Mouse (Mus musculus): ENCODE results near the gene Ctxn1. TPM values are rescaled to one million over a fixed set of nuclear protein-coding genes. Genes with fewer than 3 reads are reported as not detected.
A peak's percentile ranks its signal among the peaks of the same experiment; 100 is the strongest.

Ctxn1 gene
- total and polyA plus RNA-seq, 3 experiments: 0.58 to 5.6 TPM; not detected in 1

- TF ChIP-seq MYB (IDR thresholded peaks at IDR 0.05; ENCODE audit: low read depth, low read length): no peak
- TF ChIP-seq ZNF384 (IDR thresholded peaks at IDR 0.05; ENCODE audit: low read depth, low read length): peak; percentile 98
- 0 out of 2 replicates have a peak, but pooled peaks have one; percentile 1 for TF ChIP-seq SMC3 (IDR thresholded peaks at IDR 0.05; ENCODE audit: low read depth, low read length)
- peak in 2 of 3 experiments; percentile 41 to 47; a peak in 3 of 6 replicates for TF ChIP-seq CTCF (IDR thresholded peaks at IDR 0.05 in 2 of 3, conservative IDR thresholded peaks at IDR 0.05 in 1 of 3; ENCODE audit: control insufficient read depth in 1 of 3, insufficient read depth in 1 of 3, low read depth in 2 of 3, low read length in 3 of 3, poor library complexity in 1 of 3, severe bottlenecking in 1 of 3)
- TF ChIP-seq POLR2AphosphoS5 (IDR thresholded peaks at IDR 0.05; ENCODE audit: borderline replicate concordance, low read depth, low read length): no peak; the same call in 1 of the 2 replicates
- TF ChIP-seq USF2 (IDR thresholded peaks at IDR 0.05; ENCODE audit: borderline replicate concordance in 1 of 2, insufficient read depth in 1 of 2, low read depth in 1 of 2, low read length in 2 of 2): no peak
- TF ChIP-seq CHD1 (IDR thresholded peaks at IDR 0.05; ENCODE audit: low read depth, low read length): no peak
- TF ChIP-seq USF1 (IDR thresholded peaks at IDR 0.05; ENCODE audit: low read depth, low read length): peak; percentile 71
- TF ChIP-seq ELF1 (IDR thresholded peaks at IDR 0.05; ENCODE audit: low read depth, low read length): peak; percentile 70
- no peak; the same call in 1 of the 2 replicates for TF ChIP-seq KAT2A (conservative IDR thresholded peaks at IDR 0.05; ENCODE audit: low read depth, low read length)
- peak; percentile 65 to 93 for TF ChIP-seq POLR2A (IDR thresholded peaks at IDR 0.05; ENCODE audit: control insufficient read depth in 1 of 2, insufficient read depth in 1 of 2, low read depth in 1 of 2, low read length in 2 of 2, poor library complexity in 1 of 2)
- peak; percentile 69; the same call in 1 of the 2 replicates for TF ChIP-seq SIN3A (IDR thresholded peaks at IDR 0.05; ENCODE audit: low read length)
- TF ChIP-seq TAL1 (IDR thresholded peaks at IDR 0.05; ENCODE audit: low read length): no peak
- TF ChIP-seq NRF1 (IDR thresholded peaks at IDR 0.05; ENCODE audit: insufficient read depth, low read depth, low read length, poor library complexity, severe bottlenecking): peak; percentile 100
- peak; percentile 85 for TF ChIP-seq NELFE (IDR thresholded peaks at IDR 0.05; ENCODE audit: low read depth, low read length)
- TF ChIP-seq E2F4 (IDR thresholded peaks at IDR 0.05; ENCODE audit: borderline replicate concordance, low read depth, low read length): no peak
- no peak for TF ChIP-seq MEF2A (IDR thresholded peaks at IDR 0.05; ENCODE audit: extremely low read depth, insufficient replicate concordance, low read depth, low read length, poor library complexity, severe bottlenecking)
- TF ChIP-seq TBP (IDR thresholded peaks at IDR 0.05; ENCODE audit: low read depth, low read length): peak; percentile 77
- peak; percentile 93; the same call in 1 of the 2 replicates for TF ChIP-seq MYC (IDR thresholded peaks at IDR 0.05; ENCODE audit: low read depth, low read length)
Measured at GRCm38 (mm10) chr8:4238434-4239192, 20.5 kb downstream of the Ctxn1 start, which contains the start of the genes Map2k7 and Gm49320 (continued).

- peaks cover 0 to 18% of the 10 kb centered on the region in 2 experiments; a peak in 2 of 4 replicates for H3K4me1 ChIP-seq (ENCODE audit: control insufficient read depth in 1 of 2, insufficient read depth in 2 of 2, low read length in 2 of 2)
- no peaks in the 10 kb centered on the region for H3K27me3 ChIP-seq (ENCODE audit: control insufficient read depth in 1 of 2, insufficient read depth in 2 of 2, low read length in 2 of 2)
- H3K27ac ChIP-seq (ENCODE audit: control insufficient read depth, low read depth, low read length): peak overlapping the region; percentile 93
- peaks cover 2 to 15% of the 10 kb centered on the region in 2 experiments; a peak in 3 of 4 replicates for H3K36me3 ChIP-seq (ENCODE audit: control insufficient read depth in 1 of 2, insufficient read depth in 2 of 2, low read length in 2 of 2)
- peaks cover 32% of the 10 kb centered on the region for H3K79me2 ChIP-seq (ENCODE audit: control insufficient read depth, insufficient read depth, low read length, poor library complexity)
- DNase-seq (ENCODE audit: low read depth, low spot score): peak; percentile 77
- TF ChIP-seq POLR2A (IDR thresholded peaks at IDR 0.05; ENCODE audit: control insufficient read depth in 1 of 2, insufficient read depth in 1 of 2, low read depth in 1 of 2, low read length in 2 of 2, poor library complexity in 1 of 2): peak in 1 of 2 experiments; percentile 12; a peak in 1 of 4 replicates
- TF ChIP-seq GABPA (IDR thresholded peaks at IDR 0.05; ENCODE audit: low read depth, low read length): no peak
- 0 out of 2 replicates have a peak, but pooled peaks have one; percentile 6 for TF ChIP-seq TCF12 (IDR thresholded peaks at IDR 0.05; ENCODE audit: low read depth, low read length)
- TF ChIP-seq TAL1 (IDR thresholded peaks at IDR 0.05; ENCODE audit: low read length): no peak
- no peak for TF ChIP-seq E2F4 (IDR thresholded peaks at IDR 0.05; ENCODE audit: borderline replicate concordance, low read depth, low read length)
- peak; percentile 42 for TF ChIP-seq SIN3A (IDR thresholded peaks at IDR 0.05; ENCODE audit: low read length)
- TF ChIP-seq ZMIZ1 (IDR thresholded peaks at IDR 0.05; ENCODE audit: low read depth, low read length): peak; percentile 11; the same call in 1 of the 2 replicates
- peak; percentile 90 for TF ChIP-seq TBP (IDR thresholded peaks at IDR 0.05; ENCODE audit: low read depth, low read length)
- TF ChIP-seq EP300 (IDR thresholded peaks at IDR 0.05; ENCODE audit: low read depth in 1 of 2, low read length in 2 of 2): 0 out of 4 replicates have a peak, but pooled peaks of 1 of the 2 experiments have one; percentile 2
- TF ChIP-seq CHD1 (IDR thresholded peaks at IDR 0.05; ENCODE audit: low read depth, low read length): 0 out of 2 replicates have a peak, but pooled peaks have one; percentile 23
- H3K9ac ChIP-seq (ENCODE audit: control insufficient read depth, low read depth, low read length, poor library complexity, severe bottlenecking): peak overlapping the region; percentile 85
- H3K9me3 ChIP-seq (replicated peaks; ENCODE audit: insufficient read depth, low read length): no peaks in the 10 kb centered on the region
- H3K4me3 ChIP-seq (ENCODE audit: control insufficient read depth in 1 of 2, insufficient read depth in 1 of 2, low read depth in 2 of 2, low read length in 2 of 2): peak overlapping the region; percentile 60 to 72
Measured at GRCm38 (mm10) chr8:4237814-4238433, 21.1 kb downstream of the Ctxn1 start.

All from MEL (cell line).